Mouse (Mus musculus) adrenal gland (tissue): ENCODE results near the gene Fzr1.

Source experiments
- intact Hi-C: fragments of 180-260 bp; cut with DNase I; formaldehyde crosslinking; loops from one replicate; pipeline ENCODE4 v1.15.1; 2025

Gene Fzr1

GRCm38 (mm10) chr10:81385603-81386306 is 7.4 kb upstream of the Fzr1 start:
- intact Hi-C loops = no loop called here

GRCm38 (mm10) chr10:81384605-81384982 is 6.3 kb upstream of the Fzr1 start:
- intact Hi-C loops = no loop called here

GRCm38 (mm10) chr10:81383802-81384604 is 5.7 kb upstream of the Fzr1 start, which contains the start of the genes Dohh and Gm48551:
Gene Dohh, plus strand, starts transcription at chr10:81384428.
Gene Gm48551, plus strand, starts transcription at chr10:81384466.
- intact Hi-C loops = no loop called here

- intact Hi-C loops = no loop called here
Measured at GRCm38 (mm10) chr10:81382039-81382438, 3.7 kb upstream of the Fzr1 start.

GRCm38 (mm10) chr10:81379809-81380378 is 1.6 kb upstream of the Fzr1 start:
- intact Hi-C loops = no loop called here

GRCm38 (mm10) chr10:81379183-81379553 is 852 bp upstream of the Fzr1 start:
- intact Hi-C loops = no loop called here

- intact Hi-C loops = no loop called here
Measured at GRCm38 (mm10) chr10:81378553-81379182, 352 bp upstream of the Fzr1 start.

GRCm38 (mm10) chr10:81377362-81377664 is 1.0 kb downstream of the Fzr1 start:
- intact Hi-C loops = no loop called here

GRCm38 (mm10) chr10:81376561-81377361 is 1.6 kb downstream of the Fzr1 start:
- intact Hi-C loops = no loop called here

GRCm38 (mm10) chr10:81375322-81375721 is 3.0 kb downstream of the Fzr1 start:
- intact Hi-C loops = no loop called here

- intact Hi-C loops = no loop called here
Measured at GRCm38 (mm10) chr10:81367207-81367495, 11.2 kb downstream of the Fzr1 start.

GRCm38 (mm10) chr10:81366477-81367206 is 11.7 kb downstream of the Fzr1 start:
- intact Hi-C loops = no loop called here

GRCm38 (mm10) chr10:81365672-81366476 is 12.4 kb downstream of the Fzr1 start, which contains the start of gene 4930404N11Rik:
Gene 4930404N11Rik, minus strand, starts transcription at chr10:81365816.
- intact Hi-C loops = no loop called here

GRCm38 (mm10) chr10:81365073-81365472 is 13.2 kb downstream of the Fzr1 start:
- intact Hi-C loops = no loop called here

GRCm38 (mm10) chr10:81364666-81365065 is 13.7 kb downstream of the Fzr1 start:
- intact Hi-C loops = no loop called here

GRCm38 (mm10) chr10:81363436-81364346 is 14.6 kb downstream of the Fzr1 start:
- intact Hi-C loops = no loop called here

- intact Hi-C loops = no loop called here
Measured at GRCm38 (mm10) chr10:81362336-81362949, 15.9 kb downstream of the Fzr1 start.

GRCm38 (mm10) chr10:81360721-81361120 is 17.6 kb downstream of the Fzr1 start:
- intact Hi-C loops = no loop called here
